Mouse (Mus musculus): Measurements from ENCODE around the gene Atg3. TPM values are rescaled to one million over a fixed set of nuclear protein-coding genes. Genes with fewer than 3 reads are reported as not detected.

The Atg3 gene
- polyA plus RNA-seq, 1 experiment from 2014 or later = 38.6 TPM

- Histone ChIP-seq H3K4me1 (replicated peaks; ENCODE audit: control insufficient read depth, insufficient read depth, low read length) (no peaks in the 10 kb centered on the region), H3K27me3 (ENCODE audit: control insufficient read depth, insufficient read depth, low read length) (no peaks in the 10 kb centered on the region), H3K9ac (ENCODE audit: low read length) (no peak overlapping the region), H3K4me2 (ENCODE audit: low read depth, low read length, severe bottlenecking) (no peak overlapping the region), H3K9me3 (ENCODE audit: control insufficient read depth, low read length) (no peaks in the 10 kb centered on the region), H3K4me3 (ENCODE audit: low read depth, low read length) (no peak overlapping the region), H3K27ac (ENCODE audit: low read depth, low read length) (no peak overlapping the region), H3K36me3 (ENCODE audit: control insufficient read depth, insufficient read depth, low read length) (no peaks in the 10 kb centered on the region)
- DNase-seq (ENCODE audit: low spot score) (no peak), ATAC-seq (replicated peaks; ENCODE audit: low FRiP score) (no peak)
- WGBS = 93% methylated on average over 2 of the region's 2 CpGs
These were observed 30.5 kb upstream of the Atg3 start for GRCm38 (mm10) chr16:45127936-45128710.

- no peak overlapping the region for H3K27ac ChIP-seq (ENCODE audit: low read depth, low read length)
- no peaks in the 10 kb centered on the region for H3K27me3 ChIP-seq (ENCODE audit: control insufficient read depth, insufficient read depth, low read length)
- no peaks in the 10 kb centered on the region for H3K4me1 ChIP-seq (replicated peaks; ENCODE audit: control insufficient read depth, insufficient read depth, low read length)
- no peak overlapping the region for H3K4me2 ChIP-seq (ENCODE audit: low read depth, low read length, severe bottlenecking)
- WGBS = 95% methylated on average over 5 of the region's 5 CpGs
- no peak overlapping the region for H3K9ac ChIP-seq (ENCODE audit: low read length)
- DNase-seq (ENCODE audit: low spot score) = no peak
- H3K9me3 ChIP-seq (ENCODE audit: control insufficient read depth, low read length) = no peaks in the 10 kb centered on the region
- no peak for ATAC-seq (replicated peaks; ENCODE audit: low FRiP score)
- peaks cover 4% of the 10 kb centered on the region; the same call in 1 of the 2 replicates for H3K36me3 ChIP-seq (ENCODE audit: control insufficient read depth, insufficient read depth, low read length)
- no peak overlapping the region for H3K4me3 ChIP-seq (ENCODE audit: low read depth, low read length)
These were observed 16.9 kb upstream of the Atg3 start for GRCm38 (mm10) chr16:45141711-45142110.

- Histone ChIP-seq H3K9ac (ENCODE audit: low read length) (no peak overlapping the region), H3K4me3 (ENCODE audit: low read depth, low read length) (no peak overlapping the region), H3K36me3 (ENCODE audit: control insufficient read depth, insufficient read depth, low read length) (peaks cover 4% of the 10 kb centered on the region; the same call in 1 of the 2 replicates), H3K4me2 (ENCODE audit: low read depth, low read length, severe bottlenecking) (no peak overlapping the region), H3K27me3 (ENCODE audit: control insufficient read depth, insufficient read depth, low read length) (no peaks in the 10 kb centered on the region), H3K9me3 (ENCODE audit: control insufficient read depth, low read length) (no peaks in the 10 kb centered on the region), H3K4me1 (replicated peaks; ENCODE audit: control insufficient read depth, insufficient read depth, low read length) (no peaks in the 10 kb centered on the region), H3K27ac (ENCODE audit: low read depth, low read length) (no peak overlapping the region)
- ATAC-seq (replicated peaks; ENCODE audit: low FRiP score) (no peak), DNase-seq (ENCODE audit: low spot score) (no peak)
- 90% methylated on average over 5 of the region's 5 CpGs for WGBS
These were observed 16.0 kb upstream of the Atg3 start for GRCm38 (mm10) chr16:45142565-45142964.

GRCm38 (mm10) chr16:45145119-45145518 lies 13.5 kb upstream of the Atg3 start:
- Histone ChIP-seq H3K4me1 (replicated peaks; ENCODE audit: control insufficient read depth, insufficient read depth, low read length) (no peaks in the 10 kb centered on the region), H3K4me3 (ENCODE audit: low read depth, low read length) (no peak overlapping the region), H3K9ac (ENCODE audit: low read length) (no peak overlapping the region), H3K27ac (ENCODE audit: low read depth, low read length) (no peak overlapping the region), H3K27me3 (ENCODE audit: control insufficient read depth, insufficient read depth, low read length) (no peaks in the 10 kb centered on the region), H3K4me2 (ENCODE audit: low read depth, low read length, severe bottlenecking) (no peak overlapping the region), H3K36me3 (ENCODE audit: control insufficient read depth, insufficient read depth, low read length) (peaks cover 4% of the 10 kb centered on the region; the same call in 1 of the 2 replicates), H3K9me3 (ENCODE audit: control insufficient read depth, low read length) (no peaks in the 10 kb centered on the region)
- DNase-seq (ENCODE audit: low spot score) = no peak
- ATAC-seq (replicated peaks; ENCODE audit: low FRiP score) = no peak
- 97% methylated on average over 6 of the region's 6 CpGs for WGBS

GRCm38 (mm10) chr16:45148488-45149082 lies 10.0 kb upstream of the Atg3 start:
- no peak overlapping the region for H3K9ac ChIP-seq (ENCODE audit: low read length)
- no peak overlapping the region for H3K27ac ChIP-seq (ENCODE audit: low read depth, low read length)
- H3K4me3 ChIP-seq (ENCODE audit: low read depth, low read length) = no peak overlapping the region
- DNase-seq (ENCODE audit: low spot score) = no peak
- no peak for ATAC-seq (replicated peaks; ENCODE audit: low FRiP score)
- H3K36me3 ChIP-seq (ENCODE audit: control insufficient read depth, insufficient read depth, low read length) = peaks cover 6% of the 10 kb centered on the region; the same call in 1 of the 2 replicates
- no peaks in the 10 kb centered on the region for H3K9me3 ChIP-seq (ENCODE audit: control insufficient read depth, low read length)
- WGBS = 94% methylated on average over 10 of the region's 10 CpGs
- H3K27me3 ChIP-seq (ENCODE audit: control insufficient read depth, insufficient read depth, low read length) = no peaks in the 10 kb centered on the region
- H3K4me1 ChIP-seq (replicated peaks; ENCODE audit: control insufficient read depth, insufficient read depth, low read length) = no peaks in the 10 kb centered on the region
- no peak overlapping the region for H3K4me2 ChIP-seq (ENCODE audit: low read depth, low read length, severe bottlenecking)

- Histone ChIP-seq H3K36me3 (ENCODE audit: control insufficient read depth, insufficient read depth, low read length) (peaks cover 2% of the 10 kb centered on the region; the same call in 1 of the 2 replicates), H3K4me1 (replicated peaks; ENCODE audit: control insufficient read depth, insufficient read depth, low read length) (peaks cover 4% of the 10 kb centered on the region; the same call in 1 of the 2 replicates), H3K27ac (ENCODE audit: low read depth, low read length) (no peak overlapping the region), H3K9ac (ENCODE audit: low read length) (no peak overlapping the region), H3K9me3 (ENCODE audit: control insufficient read depth, low read length) (no peaks in the 10 kb centered on the region), H3K27me3 (ENCODE audit: control insufficient read depth, insufficient read depth, low read length) (no peaks in the 10 kb centered on the region), H3K4me3 (ENCODE audit: low read depth, low read length) (no peak overlapping the region), H3K4me2 (ENCODE audit: low read depth, low read length, severe bottlenecking) (no peak overlapping the region)
- no peak for ATAC-seq (replicated peaks; ENCODE audit: low FRiP score)
- 97% methylated on average over 3 of the region's 3 CpGs for WGBS
- DNase-seq (ENCODE audit: low spot score) = no peak
These were observed 3.8 kb upstream of the Atg3 start for GRCm38 (mm10) chr16:45154741-45155250.

- Histone ChIP-seq H3K27ac (ENCODE audit: low read depth, low read length) (peak overlapping the region; percentile 81; the same call in 1 of the 2 replicates), H3K36me3 (ENCODE audit: control insufficient read depth, insufficient read depth, low read length) (no peaks in the 10 kb centered on the region), H3K4me2 (ENCODE audit: low read depth, low read length, severe bottlenecking) (peak overlapping the region; percentile 86), H3K9me3 (ENCODE audit: control insufficient read depth, low read length) (no peaks in the 10 kb centered on the region), H3K27me3 (ENCODE audit: control insufficient read depth, insufficient read depth, low read length) (no peaks in the 10 kb centered on the region), H3K9ac (ENCODE audit: low read length) (peak overlapping the region; percentile 82), H3K4me1 (replicated peaks; ENCODE audit: control insufficient read depth, insufficient read depth, low read length) (peaks cover 4% of the 10 kb centered on the region; the same call in 1 of the 2 replicates), H3K4me3 (ENCODE audit: low read depth, low read length) (peak overlapping the region; percentile 80)
- peak; percentile 74 for ATAC-seq (replicated peaks; ENCODE audit: low FRiP score)
- peak; percentile 85 for DNase-seq (ENCODE audit: low spot score)
- 1% methylated on average over 20 of the region's 20 CpGs for WGBS
These were observed 456 bp upstream of the Atg3 start for GRCm38 (mm10) chr16:45158136-45158521.

GRCm38 (mm10) chr16:45159389-45159716 lies 768 bp downstream of the Atg3 start:
- H3K27me3 ChIP-seq (ENCODE audit: control insufficient read depth, insufficient read depth, low read length) = no peaks in the 10 kb centered on the region
- H3K4me2 ChIP-seq (ENCODE audit: low read depth, low read length, severe bottlenecking) = peak overlapping the region; percentile 68
- no peak for ATAC-seq (replicated peaks; ENCODE audit: low FRiP score)
- 8% methylated on average over 11 of the region's 11 CpGs for WGBS
- H3K9me3 ChIP-seq (ENCODE audit: control insufficient read depth, low read length) = no peaks in the 10 kb centered on the region
- H3K27ac ChIP-seq (ENCODE audit: low read depth, low read length) = peak overlapping the region; percentile 78; the same call in 1 of the 2 replicates
- peak overlapping the region; percentile 80 for H3K4me3 ChIP-seq (ENCODE audit: low read depth, low read length)
- peak overlapping the region; percentile 82 for H3K9ac ChIP-seq (ENCODE audit: low read length)
- H3K4me1 ChIP-seq (replicated peaks; ENCODE audit: control insufficient read depth, insufficient read depth, low read length) = peaks cover 4% of the 10 kb centered on the region; the same call in 1 of the 2 replicates
- no peaks in the 10 kb centered on the region for H3K36me3 ChIP-seq (ENCODE audit: control insufficient read depth, insufficient read depth, low read length)
- no peak for DNase-seq (ENCODE audit: low spot score)

All from forebrain, embryonic 11.5 days (tissue).